Mouse (Mus musculus) kidney, postnatal 10 days (tissue): ENCODE measurements at regions not wholly inside any gene's neighbourhood (a gene's known extent, or its start where the extent isn't known, plus 50 kb on each side); places are given as distances from the start of the nearest gene placed in this dataset.

ENCODE experiments used
- DNase-seq: peaks from one replicate; pipeline ENCODE4 v3.0.0; 2021; ENCODE audit warnings: mixed read lengths

- no peak for DNase-seq
Observed at GRCm38 (mm10) chr10:116726031-116726430, 144.7 kb upstream of the Cnot2 start.

GRCm38 (mm10) chr10:116721986-116722385 is 140.7 kb upstream of the Cnot2 start:
- DNase-seq, result no peak

- DNase-seq, result no peak
Observed at GRCm38 (mm10) chr10:116719616-116720015, 138.3 kb upstream of the Cnot2 start.

GRCm38 (mm10) chr10:116717961-116718360 is 136.7 kb upstream of the Cnot2 start:
- no peak for DNase-seq

- no peak for DNase-seq
Observed at GRCm38 (mm10) chr10:116717017-116717643, 135.8 kb upstream of the Cnot2 start.

GRCm38 (mm10) chr10:116713456-116713855 is 132.1 kb upstream of the Cnot2 start:
- peak; percentile 62 for DNase-seq

- no peak for DNase-seq
Observed at GRCm38 (mm10) chr10:116707025-116707424, 125.7 kb upstream of the Cnot2 start.

GRCm38 (mm10) chr10:116701281-116701680 is 120.0 kb upstream of the Cnot2 start:
- no peak for DNase-seq

GRCm38 (mm10) chr10:116699711-116700110 is 118.4 kb upstream of the Cnot2 start:
- DNase-seq, result no peak

- DNase-seq, result no peak
Observed at GRCm38 (mm10) chr10:116697628-116698316, 116.5 kb upstream of the Cnot2 start.

GRCm38 (mm10) chr10:116693816-116694215 is 112.5 kb upstream of the Cnot2 start:
- DNase-seq, result no peak

GRCm38 (mm10) chr10:116686741-116687140 is 105.4 kb upstream of the Cnot2 start:
- DNase-seq, result peak; percentile 28

GRCm38 (mm10) chr10:116683374-116683773 is 102.1 kb upstream of the Cnot2 start:
- DNase-seq, result no peak

- DNase-seq, result no peak
Observed at GRCm38 (mm10) chr10:116678950-116679735, 97.8 kb upstream of the Cnot2 start.

GRCm38 (mm10) chr10:116677949-116678348 is 96.6 kb upstream of the Cnot2 start:
- DNase-seq, result no peak

GRCm38 (mm10) chr10:116675171-116675570 is 93.9 kb upstream of the Cnot2 start:
- no peak for DNase-seq

- no peak for DNase-seq
Observed at GRCm38 (mm10) chr10:116674348-116674747, 93.0 kb upstream of the Cnot2 start.

GRCm38 (mm10) chr10:116658162-116658962 is 77.1 kb upstream of the Cnot2 start:
- no peak for DNase-seq

GRCm38 (mm10) chr10:116655891-116656290 is 74.6 kb upstream of the Cnot2 start:
- DNase-seq, result no peak

- no peak for DNase-seq
Observed at GRCm38 (mm10) chr10:116655018-116655807, 73.9 kb upstream of the Cnot2 start.

- DNase-seq, result no peak
Observed at GRCm38 (mm10) chr10:116654091-116654490, 72.8 kb upstream of the Cnot2 start.

- no peak for DNase-seq
Observed at GRCm38 (mm10) chr10:116653511-116653945, 72.2 kb upstream of the Cnot2 start.
